Mouse (Mus musculus) forebrain, postnatal 0 days (tissue): ENCODE data around the gene Ostf1. TPM values are rescaled to one million over a fixed set of nuclear protein-coding genes. Genes with fewer than 3 reads are reported as not detected.
"Not testable (repeated sequence)": the region's sequence is repeated elsewhere in the genome, so short reads cannot be mapped to it uniquely, and the experiment has no call there.

Source experiments
- ATAC-seq: fragments of 200-750 bp; cut with Nextera tagmentation; 2 replicates; pipeline ENCODE4 v1.8.0; 2017; ENCODE audit warnings: mild to moderate bottlenecking, moderate library complexity
- DNase-seq: peaks from one replicate; pipeline ENCODE4 v3.0.0-alpha.2; 2015
- H3K27ac ChIP-seq: fragments of 300-500 bp; sonication (generic); 2 replicates; pipeline ENCODE4 v1.5.1; 2014; ENCODE audit warnings: low read depth, mild to moderate bottlenecking, antibody characterized with exemption, low read length, moderate library complexity, mixed read lengths
- H3K27me3 ChIP-seq: fragments of 300-500 bp; sonication (generic); 2 replicates; pipeline ENCODE4 v1.6.1; 2014; ENCODE audit warnings: mild to moderate bottlenecking, low read length, mixed read lengths; ENCODE audit not compliant: insufficient read depth
- H3K36me3 ChIP-seq: fragments of 300-500 bp; sonication (generic); 2 replicates; pipeline ENCODE4 v1.6.1; 2014; ENCODE audit warnings: mild to moderate bottlenecking, moderate library complexity; ENCODE audit not compliant: insufficient read depth
- H3K4me1 ChIP-seq: fragments of 300-500 bp; sonication (generic); 2 replicates; pipeline ENCODE4 v1.6.1; 2014; ENCODE audit warnings: antibody characterized with exemption; ENCODE audit not compliant: insufficient read depth
- H3K4me2 ChIP-seq: fragments of 300-500 bp; sonication (generic); 2 replicates; pipeline ENCODE4 v1.6.1; 2014; ENCODE audit warnings: low read depth, mild to moderate bottlenecking, moderate library complexity
- H3K4me3 ChIP-seq: fragments of 300-500 bp; sonication (generic); 2 replicates; pipeline ENCODE4 v1.5.1; 2014; ENCODE audit warnings: low read depth, low read length, mixed read lengths
- H3K9ac ChIP-seq: fragments of 300-500 bp; sonication (generic); 2 replicates; pipeline ENCODE4 v1.6.1; 2014; ENCODE audit warnings: mild to moderate bottlenecking
- H3K9me3 ChIP-seq: fragments of 300-500 bp; sonication (generic); 2 replicates; pipeline ENCODE4 v1.6.1; 2016; ENCODE audit warnings: low read length
- CTCF ChIP-seq: sonication (generic); IDR thresholded peaks from 2 replicates; pipeline ENCODE4 v1.5.1; 2016; ENCODE audit warnings: antibody characterized with exemption, control low read depth, low read depth
- WGBS: fragments of 180-500 bp; shearing (Covaris S2); extraction: QIAGEN DNeasy Blood & Tissue Kit; methylation state at CpG from one replicate; pipeline ENCODE4 v1.1.7; 2014; 5-methylcytosine and 5-hydroxymethylcytosine counted together
- polyA plus RNA-seq: library from polyadenylated mRNA; unstranded; fragments of >200 nt; fragmentation: Nextera tagmentation; extraction: Ambion mirVana; gene quantifications from 2 replicates; pipeline ENCODE4 v1.2.1, GENCODE M21; 2015
- total RNA-seq: library from RNA; depleted of rRNA; stranded (reverse); fragments of >200 nt; gene quantifications from 2 replicates; pipeline ENCODE4 v1.2.3, GENCODE M21; 2014

Gene Ostf1
- total and polyA plus RNA-seq, 2 experiments from 2014 or later: 30.8 to 37.7 TPM

GRCm38 (mm10) chr19:18590942-18591354 is 40.7 kb downstream of the Ostf1 start:
- Histone ChIP-seq H3K27ac (no peak overlapping the region), H3K4me1 (no peaks in the 10 kb centered on the region), H3K9ac (no peak overlapping the region), H3K36me3 (no peaks in the 10 kb centered on the region), H3K9me3 (no peaks in the 10 kb centered on the region), H3K4me3 (no peak overlapping the region), H3K27me3 (no peaks in the 10 kb centered on the region), H3K4me2 (no peak overlapping the region)
- DNase-seq (no peak), ATAC-seq (peak; percentile 55; the same call in 1 of the 2 replicates)
- TF ChIP-seq CTCF: no peak
- WGBS: 41% methylated on average over 5 of the region's 5 CpGs

- no peak overlapping the region for H3K9ac ChIP-seq
- no peaks in the 10 kb centered on the region for H3K9me3 ChIP-seq
- no peak overlapping the region for H3K4me2 ChIP-seq
- H3K27me3 ChIP-seq: no peaks in the 10 kb centered on the region
- TF ChIP-seq CTCF: no peak
- WGBS: 63% methylated on average over 5 of the region's 5 CpGs
- no peak for DNase-seq
- H3K36me3 ChIP-seq: no peaks in the 10 kb centered on the region
- no peak overlapping the region for H3K27ac ChIP-seq
- H3K4me3 ChIP-seq: no peak overlapping the region
- no peak for ATAC-seq
- H3K4me1 ChIP-seq: no peaks in the 10 kb centered on the region
These were observed 41.4 kb downstream of the Ostf1 start for GRCm38 (mm10) chr19:18590234-18590633.

- peak; percentile 36 for DNase-seq
- H3K27me3 ChIP-seq: no peaks in the 10 kb centered on the region
These were observed 42.3 kb downstream of the Ostf1 start for GRCm38 (mm10) chr19:18589276-18589675.

GRCm38 (mm10) chr19:18588801-18589200 is 42.8 kb downstream of the Ostf1 start:
- H3K9me3 ChIP-seq, H3K4me2 ChIP-seq, H3K4me3 ChIP-seq, H3K4me1 ChIP-seq, H3K9ac ChIP-seq, ATAC-seq, H3K27me3 ChIP-seq, H3K36me3 ChIP-seq, DNase-seq, H3K27ac ChIP-seq: not testable (repeated sequence)
- WGBS: 96% methylated on average over 10 of the region's 10 CpGs

More at GRCm38 (mm10) chr19:18589276-18589675, 42.3 kb downstream of the Ostf1 start:
- Histone ChIP-seq H3K4me1 (no peaks in the 10 kb centered on the region), H3K27ac (no peak overlapping the region), H3K4me3 (no peak overlapping the region), H3K9me3 (no peaks in the 10 kb centered on the region), H3K36me3 (no peaks in the 10 kb centered on the region), H3K4me2 (no peak overlapping the region), H3K9ac (no peak overlapping the region)
- no peak for ATAC-seq
- 89% methylated on average over 8 of the region's 8 CpGs for WGBS
- TF ChIP-seq CTCF: no peak

GRCm38 (mm10) chr19:18588243-18588642 is 43.4 kb downstream of the Ostf1 start:
- TF ChIP-seq CTCF: peak; percentile 33
- WGBS: 98% methylated on average over 1 of the region's 1 CpGs
- Histone ChIP-seq H3K4me1 (no peaks in the 10 kb centered on the region), H3K36me3 (no peaks in the 10 kb centered on the region), H3K9me3 (no peaks in the 10 kb centered on the region), H3K9ac (no peak overlapping the region), H3K4me3 (no peak overlapping the region), H3K27me3 (no peaks in the 10 kb centered on the region), H3K4me2 (no peak overlapping the region), H3K27ac (no peak overlapping the region)
- no peak for ATAC-seq
- DNase-seq: no peak

GRCm38 (mm10) chr19:18587118-18587517 is 44.5 kb downstream of the Ostf1 start:
- 88% methylated on average over 9 of the region's 9 CpGs for WGBS
- no peak for ATAC-seq
- Histone ChIP-seq H3K27me3 (no peaks in the 10 kb centered on the region), H3K4me1 (no peaks in the 10 kb centered on the region), H3K36me3 (no peaks in the 10 kb centered on the region), H3K27ac (no peak overlapping the region), H3K9ac (no peak overlapping the region), H3K4me3 (no peak overlapping the region), H3K9me3 (no peaks in the 10 kb centered on the region), H3K4me2 (no peak overlapping the region)
- no peak for TF ChIP-seq CTCF
- no peak for DNase-seq

GRCm38 (mm10) chr19:18584621-18585020 is 47.0 kb downstream of the Ostf1 start:
- Histone ChIP-seq H3K27me3 (no peaks in the 10 kb centered on the region), H3K27ac (no peak overlapping the region), H3K4me3 (no peak overlapping the region), H3K9ac (no peak overlapping the region), H3K36me3 (no peaks in the 10 kb centered on the region), H3K4me2 (no peak overlapping the region), H3K9me3 (no peaks in the 10 kb centered on the region), H3K4me1 (no peaks in the 10 kb centered on the region)
- no peak for ATAC-seq
- DNase-seq: no peak
- WGBS: 85% methylated on average over 7 of the region's 7 CpGs
- no peak for TF ChIP-seq CTCF

- no peak for TF ChIP-seq CTCF
- Histone ChIP-seq H3K4me1 (no peaks in the 10 kb centered on the region), H3K4me2 (no peak overlapping the region), H3K9me3 (no peaks in the 10 kb centered on the region), H3K36me3 (no peaks in the 10 kb centered on the region), H3K27ac (no peak overlapping the region), H3K4me3 (no peak overlapping the region), H3K27me3 (no peaks in the 10 kb centered on the region), H3K9ac (no peak overlapping the region)
- no peak for ATAC-seq
- DNase-seq: no peak
- 90% methylated on average over 4 of the region's 4 CpGs for WGBS
These were observed 47.9 kb downstream of the Ostf1 start for GRCm38 (mm10) chr19:18583706-18584105.
